Mouse (Mus musculus) stomach, embryonic 14.5 days (tissue): ENCODE measurements around the gene Narfl. TPM values are rescaled to one million over a fixed set of nuclear protein-coding genes. Genes with fewer than 3 reads are reported as not detected.
A peak's percentile ranks its signal among the peaks of the same experiment; 100 is the strongest.
"Not testable (repeated sequence)": the region's sequence is repeated elsewhere in the genome, so short reads cannot be mapped to it uniquely, and the experiment has no call there.

Source experiments
- ATAC-seq: fragments of 200-750 bp; cut with Nextera tagmentation; 2 replicates; pipeline ENCODE4 v1.8.0; 2017; ENCODE audit warnings: low read depth, moderate TSS enrichment; ENCODE audit not compliant: insufficient number of reproducible peaks, insufficient read depth, low FRiP score
- H3K27ac ChIP-seq: fragments of 300-500 bp; sonication (generic); 2 replicates; pipeline ENCODE4 v1.5.1; 2014; ENCODE audit warnings: mild to moderate bottlenecking, low read length, moderate library complexity, mixed read lengths
- H3K27me3 ChIP-seq: fragments of 300-500 bp; sonication (generic); 2 replicates; pipeline ENCODE4 v1.6.1; 2014; ENCODE audit warnings: low read length, control low read depth, mixed read lengths; ENCODE audit not compliant: control insufficient read depth, insufficient read depth
- H3K36me3 ChIP-seq: fragments of 300-500 bp; sonication (generic); 2 replicates; pipeline ENCODE4 v1.6.1; 2014; ENCODE audit warnings: mild to moderate bottlenecking, control low read depth, low read length, moderate library complexity, mixed read lengths; ENCODE audit not compliant: control insufficient read depth, insufficient read depth
- H3K4me1 ChIP-seq: fragments of 300-500 bp; sonication (generic); 2 replicates; pipeline ENCODE4 v1.6.1; 2014; ENCODE audit warnings: low read length, control low read depth, mixed read lengths; ENCODE audit not compliant: control insufficient read depth, insufficient read depth
- H3K4me2 ChIP-seq: fragments of 300-500 bp; sonication (generic); replicated peaks from 2 replicates; pipeline ENCODE4 v1.6.1; 2014; ENCODE audit warnings: low read depth, low read length, control low read depth
- H3K4me3 ChIP-seq: fragments of 300-500 bp; sonication (generic); 2 replicates; pipeline ENCODE4 v1.5.1; 2014; ENCODE audit warnings: low read depth, low read length, control low read depth
- H3K9ac ChIP-seq: fragments of 300-500 bp; sonication (generic); replicated peaks from 2 replicates; pipeline ENCODE4 v1.6.1; 2014; ENCODE audit warnings: low read depth, mild to moderate bottlenecking, control low read depth, low read length, moderate library complexity, mixed read lengths
- H3K9me3 ChIP-seq: fragments of 300-500 bp; sonication (generic); 2 replicates; pipeline ENCODE4 v1.6.1; 2016; ENCODE audit warnings: low read depth, low read length, control low read depth; ENCODE audit not compliant: control insufficient read depth
- WGBS: fragments of 180-500 bp; shearing (Covaris S2); extraction: QIAGEN DNeasy Blood & Tissue Kit; methylation state at CpG from one replicate; pipeline ENCODE4 v1.1.7; 2014; 5-methylcytosine and 5-hydroxymethylcytosine counted together
- polyA plus RNA-seq: library from polyadenylated mRNA; unstranded; fragments of >200 nt; fragmentation: Nextera tagmentation; extraction: Ambion mirVana; gene quantifications from 2 replicates; pipeline ENCODE4 v1.2.1, GENCODE M21; 2014

Narfl gene
- polyA plus RNA-seq, 1 experiment from 2014 or later = 26.0 TPM

DNA sequence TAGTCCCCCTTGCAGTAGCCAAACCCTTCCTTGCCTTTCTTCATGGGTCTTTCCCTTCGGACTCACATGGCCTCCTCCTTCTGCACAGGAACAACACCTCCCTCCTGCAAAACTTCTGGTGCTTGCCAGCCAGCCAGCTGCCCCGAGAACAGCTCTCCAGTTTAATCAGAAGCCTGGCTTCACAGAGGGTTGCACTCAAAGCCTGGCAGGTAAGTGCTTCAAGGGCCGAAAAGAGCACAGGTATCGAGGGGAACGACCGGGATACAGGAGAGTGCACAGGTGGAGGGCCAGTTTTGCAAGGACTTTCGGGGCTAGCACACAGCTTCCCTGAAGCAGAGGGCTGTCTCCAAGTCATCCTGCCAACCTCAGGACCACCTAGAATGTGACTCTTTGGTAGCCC, 34.7 kb upstream of the Narfl start:
- 72% methylated on average over 7 of the region's 7 CpGs for WGBS
- no peak overlapping the region for H3K4me3 ChIP-seq
- H3K27ac ChIP-seq = no peak overlapping the region
- ATAC-seq = no peak
- H3K9ac ChIP-seq = no peak overlapping the region
- H3K9me3 ChIP-seq = no peaks in the 10 kb centered on the region
- H3K4me1 ChIP-seq = no peaks in the 10 kb centered on the region
- no peaks in the 10 kb centered on the region for H3K36me3 ChIP-seq
- no peak overlapping the region for H3K4me2 ChIP-seq
- H3K27me3 ChIP-seq = no peaks in the 10 kb centered on the region

DNA sequence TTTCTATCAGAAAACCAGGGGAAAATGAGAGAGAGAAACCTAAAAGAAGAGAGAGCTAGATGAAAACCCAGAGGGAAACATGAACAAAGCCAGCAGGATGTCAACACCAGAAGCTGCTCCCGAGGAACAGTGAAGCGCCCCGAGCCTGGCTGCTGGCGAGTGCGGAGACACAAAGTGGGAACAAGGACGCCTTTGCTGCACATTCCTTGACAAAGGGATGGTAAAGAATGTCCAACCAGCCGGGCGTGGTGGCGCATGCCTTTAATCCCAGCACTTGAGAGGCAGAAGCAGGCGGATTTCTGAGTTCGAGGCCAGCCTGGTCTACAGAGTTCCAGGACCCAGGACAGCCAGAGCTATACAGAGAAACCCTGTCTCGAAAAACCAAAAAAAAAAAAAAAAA, 32.1 kb upstream of the Narfl start:
- H3K9me3 ChIP-seq, ATAC-seq, H3K27ac ChIP-seq, H3K36me3 ChIP-seq, H3K9ac ChIP-seq, H3K27me3 ChIP-seq, H3K4me1 ChIP-seq, H3K4me2 ChIP-seq, H3K4me3 ChIP-seq: not testable (repeated sequence)
- 70% methylated on average over 12 of the region's 12 CpGs for WGBS

DNA sequence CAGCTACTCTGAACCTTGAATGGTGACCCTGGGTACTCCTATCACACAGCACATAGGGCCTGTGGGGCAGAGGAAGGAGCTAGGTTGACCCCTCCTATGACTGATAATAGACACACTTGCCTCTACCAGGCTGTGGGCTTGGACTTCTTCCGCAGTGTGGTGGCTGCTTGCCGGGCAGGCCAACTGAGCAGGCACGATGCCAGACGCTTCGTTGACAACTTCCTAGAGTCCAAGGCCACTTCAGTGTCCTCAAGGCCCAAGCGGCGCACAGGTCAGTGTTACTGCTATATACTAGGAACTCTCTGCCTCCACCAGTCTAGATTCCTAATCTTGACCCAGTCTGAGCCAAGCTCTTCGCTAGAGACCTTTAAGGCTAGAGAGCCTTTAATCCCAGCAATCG, 29.7 kb upstream of the Narfl start:
- 90% methylated on average over 9 of the region's 9 CpGs for WGBS
- Histone ChIP-seq H3K27ac (no peak overlapping the region), H3K4me1 (no peaks in the 10 kb centered on the region), H3K4me3 (no peak overlapping the region), H3K4me2 (no peak overlapping the region), H3K27me3 (no peaks in the 10 kb centered on the region), H3K9ac (no peak overlapping the region), H3K9me3 (no peaks in the 10 kb centered on the region), H3K36me3 (no peaks in the 10 kb centered on the region)
- no peak for ATAC-seq

DNA sequence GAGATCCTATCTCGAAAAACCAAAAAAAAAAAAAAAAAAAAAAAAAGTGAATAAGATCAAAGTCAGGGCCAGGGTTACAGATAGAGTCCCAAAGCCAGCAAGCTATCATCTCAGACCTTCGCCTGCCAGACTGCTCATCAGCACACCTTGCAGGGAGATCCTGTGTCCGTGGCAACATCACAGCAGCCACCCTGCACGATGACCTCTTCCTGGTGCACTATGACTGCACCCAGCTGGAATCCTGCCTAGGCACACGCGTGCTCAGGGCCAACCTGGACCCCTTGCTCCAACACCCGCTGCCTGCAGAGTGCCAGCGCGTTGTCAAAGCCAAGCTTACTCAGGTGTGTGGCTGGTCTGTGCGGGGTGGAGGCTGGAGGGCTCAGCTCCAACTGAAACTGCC, 29.3 kb upstream of the Narfl start:
- 79% methylated on average over 10 of the region's 10 CpGs for WGBS
- no peak overlapping the region for H3K4me2 ChIP-seq
- no peaks in the 10 kb centered on the region for H3K4me1 ChIP-seq
- no peak overlapping the region for H3K4me3 ChIP-seq
- H3K9ac ChIP-seq = no peak overlapping the region
- H3K36me3 ChIP-seq = no peaks in the 10 kb centered on the region
- no peaks in the 10 kb centered on the region for H3K9me3 ChIP-seq
- H3K27me3 ChIP-seq = no peaks in the 10 kb centered on the region
- ATAC-seq = no peak
- no peak overlapping the region for H3K27ac ChIP-seq

DNA sequence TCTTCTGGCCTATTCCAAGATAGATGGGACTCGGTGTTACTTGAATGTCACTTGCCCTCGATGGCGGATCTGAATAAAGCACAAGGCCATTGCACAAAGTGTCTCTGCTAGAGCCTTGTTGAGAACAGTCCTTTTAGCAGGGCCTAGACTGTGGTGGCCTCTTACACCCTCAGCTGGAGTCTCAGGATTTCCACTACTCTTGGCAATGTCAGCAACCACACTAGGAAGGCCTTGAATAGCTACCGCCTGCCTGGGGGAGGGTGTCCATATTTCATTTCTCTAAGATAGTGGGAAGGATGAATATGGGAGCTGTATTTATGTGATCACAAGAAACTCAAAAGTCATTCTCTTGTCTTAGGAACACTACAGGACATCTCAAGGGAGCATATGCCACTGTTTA, 25.3 kb upstream of the Narfl start:
- H3K4me2 ChIP-seq = no peak overlapping the region
- no peaks in the 10 kb centered on the region for H3K9me3 ChIP-seq
- no peak overlapping the region for H3K4me3 ChIP-seq
- ATAC-seq = no peak
- no peaks in the 10 kb centered on the region for H3K36me3 ChIP-seq
- WGBS = 92% methylated on average over 4 of the region's 4 CpGs
- no peak overlapping the region for H3K9ac ChIP-seq
- H3K27me3 ChIP-seq = no peaks in the 10 kb centered on the region
- H3K27ac ChIP-seq = no peak overlapping the region
- H3K4me1 ChIP-seq = peaks cover 5% of the 10 kb centered on the region

DNA sequence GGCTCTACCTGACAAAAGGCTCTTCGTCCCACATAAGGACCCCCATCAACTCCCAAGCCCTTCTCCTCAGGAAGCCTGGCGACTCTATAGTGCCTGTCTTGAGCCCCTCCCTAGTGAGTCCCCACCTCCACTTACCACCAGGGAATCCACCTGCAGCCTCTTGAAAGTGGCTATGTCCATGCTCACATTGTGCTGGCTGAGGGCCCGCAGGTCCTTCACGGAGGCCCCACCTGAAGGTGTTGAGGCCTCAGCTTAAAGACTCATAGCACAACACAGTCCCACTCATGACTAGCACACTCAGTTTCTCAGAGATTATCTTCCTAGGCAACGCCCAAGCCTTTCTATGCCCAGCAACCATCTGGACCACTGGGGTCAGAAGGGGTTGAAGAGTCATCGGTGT, 24.3 kb upstream of the Narfl start:
- H3K27ac ChIP-seq = no peak overlapping the region
- H3K4me1 ChIP-seq = peaks cover 5% of the 10 kb centered on the region
- 89% methylated on average over 6 of the region's 6 CpGs for whole genome bisulfite sequencing
- H3K9ac ChIP-seq = no peak overlapping the region
- no peak for ATAC-seq
- H3K4me2 ChIP-seq = no peak overlapping the region
- H3K9me3 ChIP-seq = no peaks in the 10 kb centered on the region
- no peaks in the 10 kb centered on the region for H3K27me3 ChIP-seq
- H3K36me3 ChIP-seq = no peaks in the 10 kb centered on the region
- H3K4me3 ChIP-seq = no peak overlapping the region

DNA sequence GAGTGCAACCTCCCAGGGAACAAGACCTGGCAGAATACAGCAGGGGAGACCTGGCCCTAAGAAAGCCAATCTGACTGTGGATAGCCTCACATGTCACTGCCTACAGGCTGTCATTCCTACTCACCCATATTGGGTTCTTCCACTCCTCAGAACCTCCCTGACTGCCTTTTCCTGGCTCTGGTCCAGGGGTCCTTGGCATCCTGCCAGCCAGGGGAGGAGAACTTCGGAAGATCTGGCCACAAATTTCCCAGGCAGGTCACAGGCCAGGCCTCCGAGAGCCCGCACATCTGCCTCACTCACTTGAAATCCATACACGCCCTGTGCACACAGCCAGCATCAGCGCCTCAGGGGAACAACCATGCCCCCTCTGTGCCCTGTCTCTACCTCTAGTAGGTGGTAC, 22.1 kb upstream of the Narfl start:
- Histone ChIP-seq H3K4me2 (no peak overlapping the region), H3K9ac (no peak overlapping the region), H3K4me3 (no peak overlapping the region), H3K9me3 (no peaks in the 10 kb centered on the region), H3K36me3 (no peaks in the 10 kb centered on the region), H3K4me1 (peaks cover 18% of the 10 kb centered on the region), H3K27ac (no peak overlapping the region), H3K27me3 (no peaks in the 10 kb centered on the region)
- WGBS = 21% methylated on average over 5 of the region's 5 CpGs
- ATAC-seq = no peak

DNA sequence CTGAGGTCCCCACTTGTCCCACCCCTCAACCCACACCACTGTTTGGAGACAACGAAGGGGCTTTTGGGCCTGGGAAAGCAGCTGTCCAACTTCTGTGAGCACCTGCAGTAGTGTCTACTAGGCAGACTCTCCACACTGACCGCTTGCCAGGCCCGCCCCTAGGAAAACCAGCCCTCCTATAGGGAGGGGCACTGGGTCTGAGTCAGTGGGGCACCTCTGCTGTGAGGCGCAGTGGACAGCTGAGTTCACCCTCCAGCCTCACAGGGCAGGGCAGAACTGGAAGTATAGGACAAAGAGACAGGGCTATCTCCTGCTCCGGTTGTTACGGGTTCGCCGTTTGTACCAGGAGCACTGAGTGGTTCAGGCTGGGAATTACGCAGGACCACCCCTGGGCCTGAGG, 19.3 kb upstream of the Narfl start, which contains the start of gene Msln:
Gene Msln, minus strand, starts transcription at position 138 of the 400 bp plus-strand sequence.
- Histone ChIP-seq H3K27ac (no peak within 1 kb of the TSS), H3K4me3 (no peak within 1 kb of the TSS), H3K9me3 (no peaks in the 10 kb centered on the region), H3K36me3 (no peaks in the 10 kb centered on the region), H3K4me1 (peaks cover 21% of the 10 kb centered on the region), H3K4me2 (0 out of 2 replicates have a peak within 1 kb of the TSS, but pooled peaks have one; percentile 10), H3K27me3 (no peaks in the 10 kb centered on the region), H3K9ac (no peak within 1 kb of the TSS)
- ATAC-seq = peak; percentile 50; the same call in 1 of the 2 replicates
- WGBS = 71% methylated on average over 9 of the region's 9 CpGs

DNA sequence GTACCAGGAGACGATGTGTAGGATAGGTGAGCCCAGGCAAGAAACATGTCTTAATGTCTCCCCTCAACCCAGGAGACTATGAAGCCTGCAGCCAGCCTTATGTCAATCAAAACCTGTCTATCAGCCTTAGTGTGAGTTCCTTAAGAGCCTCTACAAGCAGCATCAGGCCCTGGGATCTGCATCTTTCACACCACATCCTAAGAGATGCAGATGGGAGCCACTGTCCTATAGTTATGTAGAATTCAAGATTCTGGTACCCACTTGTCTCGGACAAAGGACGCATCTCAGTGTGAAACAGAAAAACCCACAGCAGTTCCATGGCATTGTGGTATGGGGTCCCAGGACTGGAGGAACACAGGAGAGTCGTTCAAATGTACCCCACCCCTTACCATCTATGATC, 18.5 kb upstream of the Narfl start:
- no peak overlapping the region for H3K4me2 ChIP-seq
- no peaks in the 10 kb centered on the region for H3K27me3 ChIP-seq
- H3K9me3 ChIP-seq = no peaks in the 10 kb centered on the region
- H3K4me3 ChIP-seq = no peak overlapping the region
- ATAC-seq = no peak
- H3K4me1 ChIP-seq = peaks cover 21% of the 10 kb centered on the region
- H3K36me3 ChIP-seq = no peaks in the 10 kb centered on the region
- H3K9ac ChIP-seq = no peak overlapping the region
- WGBS = 81% methylated on average over 4 of the region's 4 CpGs
- H3K27ac ChIP-seq = no peak overlapping the region
